Mouse (Mus musculus) liver, adult 2 months (tissue): ENCODE data around the gene Ednra.

Experiments
- CTCF ChIP-seq: fragments of 200-500 bp; IDR thresholded peaks from 2 replicates; pipeline ENCODE4 v1.5.1; 2011; ENCODE audit warnings: low read depth, low read length, control low read depth
- POLR2A ChIP-seq: fragments of 200-500 bp; IDR thresholded peaks from 2 replicates; pipeline ENCODE4 v1.6.1; 2011; ENCODE audit warnings: low read length, control low read depth; ENCODE audit not compliant: insufficient read depth; ENCODE audit errors: extremely low read depth

- TF ChIP-seq CTCF: no peak
- no peak for TF ChIP-seq POLR2A
These were observed 26.1 kb upstream of the Ednra start for GRCm38 (mm10) chr8:77750407-77750806.
